Mouse (Mus musculus) myocyte (in vitro differentiated cells): ENCODE data around the gene Lcp2. TPM values are rescaled to one million over a fixed set of nuclear protein-coding genes. Genes with fewer than 3 reads are reported as not detected.

Experiments used
- H3K27me3 ChIP-seq: one replicate; pipeline ENCODE4 v1.6.1; 2011; ENCODE audit not compliant: control insufficient read depth, insufficient read depth, insufficient read length
- H3K36me3 ChIP-seq: one replicate; pipeline ENCODE4 v1.6.1; 2011; ENCODE audit not compliant: control insufficient read depth, insufficient read depth
- H3K4me2 ChIP-seq: one replicate; pipeline ENCODE4 v1.6.1; 2011; ENCODE audit warnings: low read depth, control low read depth
- H3K4me3 ChIP-seq: one replicate; pipeline ENCODE4 v1.5.1; 2011; ENCODE audit warnings: mild to moderate bottlenecking, control low read depth, moderate library complexity
- H3K79me2 ChIP-seq: one replicate; pipeline ENCODE4 v1.6.1; 2011; ENCODE audit not compliant: control insufficient read depth, insufficient read depth
- H3ac ChIP-seq: one replicate; pipeline ENCODE4 v1.6.1; 2011; ENCODE audit not compliant: control insufficient read depth, insufficient read length
- CEBPB ChIP-seq: IDR thresholded peaks from 2 replicates; pipeline ENCODE4 v1.6.1; 2011; ENCODE audit warnings: mild to moderate bottlenecking, moderate library complexity; ENCODE audit not compliant: poor library complexity, insufficient read depth, severe bottlenecking
- E2F4 ChIP-seq: IDR thresholded peaks from one replicate; pipeline ENCODE4 v1.6.1; 2011; ENCODE audit warnings: mild to moderate bottlenecking, control low read depth, moderate library complexity; ENCODE audit not compliant: insufficient read depth
- MAX ChIP-seq: IDR thresholded peaks from one replicate; pipeline ENCODE4 v1.6.1; 2011; ENCODE audit warnings: low read depth, mild to moderate bottlenecking, control low read depth
- MYOD1 ChIP-seq, 3 experiments: IDR thresholded peaks; one replicate each; pipeline ENCODE4 v1.6.1; 2011; ENCODE audit warnings: control low read depth in 2 of 3, low read depth in 2 of 3, mild to moderate bottlenecking in 2 of 3, moderate library complexity in 1 of 3; ENCODE audit not compliant: insufficient read length in 2 of 3, control insufficient read depth in 1 of 3
- MYOG ChIP-seq, 3 experiments: IDR thresholded peaks; one replicate each; pipeline ENCODE4 v1.6.1; 2011; ENCODE audit warnings: control low read depth in 2 of 3, low read depth in 2 of 3, mild to moderate bottlenecking in 2 of 3; ENCODE audit not compliant: insufficient read length in 2 of 3, control insufficient read depth in 1 of 3, insufficient read depth in 1 of 3
- POLR2A ChIP-seq: IDR thresholded peaks from one replicate; pipeline ENCODE4 v1.6.1; 2011; ENCODE audit warnings: low read depth, mild to moderate bottlenecking, control low read depth, moderate library complexity; ENCODE audit not compliant: insufficient read length
- POLR2AphosphoS2 ChIP-seq: IDR thresholded peaks from one replicate; pipeline ENCODE4 v1.6.1; 2011; ENCODE audit warnings: low read depth, control low read depth; ENCODE audit not compliant: insufficient read length
- REST ChIP-seq: IDR thresholded peaks from one replicate; pipeline ENCODE4 v1.6.1; 2011; ENCODE audit warnings: mild to moderate bottlenecking, control low read depth, moderate library complexity; ENCODE audit not compliant: insufficient read depth, insufficient read length
- SRF ChIP-seq: IDR thresholded peaks from one replicate; pipeline ENCODE4 v1.6.1; 2011; ENCODE audit warnings: low read depth; ENCODE audit not compliant: control insufficient read depth, insufficient read length
- TCF12 ChIP-seq: IDR thresholded peaks from one replicate; pipeline ENCODE4 v1.6.1; 2011; ENCODE audit warnings: mild to moderate bottlenecking, control low read depth; ENCODE audit not compliant: poor library complexity, insufficient read depth, severe bottlenecking
- TCF3 ChIP-seq: IDR thresholded peaks from one replicate; pipeline ENCODE4 v1.6.1; 2011; ENCODE audit warnings: low read depth, control low read depth; ENCODE audit not compliant: insufficient read length
- USF1 ChIP-seq: IDR thresholded peaks from one replicate; pipeline ENCODE4 v1.6.1; 2011; ENCODE audit warnings: low read depth, mild to moderate bottlenecking, control low read depth, moderate library complexity
- polyA plus RNA-seq: library from polyadenylated mRNA; unstranded; fragments of >200 nt; fragmentation: generic; extraction: Trizol; gene quantifications from one replicate; pipeline ENCODE4 v1.2.1, GENCODE M21; 2012; ENCODE audit warnings: missing spikeins

Lcp2 gene
- polyA plus RNA-seq, 1 experiment, result 0.07 TPM

DNA sequence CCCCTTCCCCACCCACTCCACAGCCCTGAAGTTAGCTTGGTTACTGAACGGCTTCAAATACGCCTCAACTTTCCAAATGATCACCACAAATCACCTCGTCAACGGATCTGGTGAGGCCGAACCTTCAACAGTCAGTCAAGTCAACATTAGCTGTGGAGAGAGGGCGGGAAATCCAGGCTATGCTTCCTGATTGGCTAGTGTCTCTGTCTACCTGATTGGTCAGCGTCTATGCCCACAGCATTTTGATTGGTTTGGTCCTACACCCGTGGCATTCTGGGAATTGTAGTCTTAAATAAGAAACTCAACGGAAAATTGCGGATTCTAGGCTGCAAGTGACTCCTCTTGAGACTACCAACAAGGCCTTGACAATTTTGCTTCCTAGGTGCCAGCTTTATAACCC lies 51.7 kb downstream of the Lcp2 start, which contains the start of gene 4930469K13Rik:
Gene 4930469K13Rik, minus strand, starts transcription at position 133 of the 400 bp plus-strand sequence.
- Histone ChIP-seq H3K4me3 (no peak within 1 kb of the TSS), H3K79me2 (no peaks in the 10 kb centered on the region), H3K27me3 (no peaks in the 10 kb centered on the region), H3K4me2 (no peak within 1 kb of the TSS), H3ac (no peak within 1 kb of the TSS), H3K36me3 (no peaks in the 10 kb centered on the region)
- TF ChIP-seq CEBPB (no peak), SRF (no peak), REST (no peak), E2F4 (no peak), MAX (no peak)

DNA sequence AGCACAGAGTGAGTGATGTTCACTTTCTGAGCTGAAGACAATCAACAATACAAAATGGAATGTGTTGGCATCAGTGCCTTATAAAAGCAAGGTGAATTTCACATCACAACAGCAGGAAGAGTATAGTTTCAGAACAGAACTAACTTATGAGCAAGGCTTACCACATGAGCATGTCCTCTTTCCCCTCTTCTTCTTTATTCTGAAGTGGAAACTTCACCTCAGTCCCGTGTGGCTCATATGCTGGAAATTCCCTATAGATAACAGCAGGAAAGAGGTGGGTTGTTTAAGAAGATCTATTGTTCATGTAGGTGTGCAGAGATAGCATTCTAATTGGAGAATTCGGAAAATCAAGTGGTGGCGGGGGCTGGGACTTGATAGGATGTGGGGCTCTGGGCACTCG lies 55.1 kb downstream of the Lcp2 start:
- no peak overlapping the region for H3K4me3 ChIP-seq
- H3ac ChIP-seq, result no peak overlapping the region
- no peaks in the 10 kb centered on the region for H3K79me2 ChIP-seq
- H3K36me3 ChIP-seq, result no peaks in the 10 kb centered on the region
- H3K27me3 ChIP-seq, result no peaks in the 10 kb centered on the region
- H3K4me2 ChIP-seq, result no peak overlapping the region
- TF ChIP-seq SRF, result no peak
- no peak for TF ChIP-seq TCF12
- TF ChIP-seq MYOD1 (IDR thresholded peaks at IDR 0.05; ENCODE audit: control insufficient read depth in 1 of 3, insufficient read length in 2 of 3, low read depth in 2 of 3), result no peak
- TF ChIP-seq MYOG (IDR thresholded peaks at IDR 0.05; ENCODE audit: control insufficient read depth in 1 of 3, insufficient read depth in 1 of 3, insufficient read length in 2 of 3, low read depth in 2 of 3), result no peak
- TF ChIP-seq POLR2AphosphoS2, result no peak

- Histone ChIP-seq H3K36me3 (no peaks in the 10 kb centered on the region), H3K27me3 (no peaks in the 10 kb centered on the region), H3K79me2 (no peaks in the 10 kb centered on the region), H3K4me2 (no peak overlapping the region), H3ac (no peak overlapping the region), H3K4me3 (no peak overlapping the region)
- no peak for TF ChIP-seq REST
- TF ChIP-seq MYOD1 (IDR thresholded peaks at IDR 0.05; ENCODE audit: control insufficient read depth in 1 of 3, insufficient read length in 2 of 3, low read depth in 2 of 3), result no peak
- TF ChIP-seq E2F4, result no peak
- no peak for TF ChIP-seq TCF12
- no peak for TF ChIP-seq MAX
- TF ChIP-seq MYOG (IDR thresholded peaks at IDR 0.05; ENCODE audit: control insufficient read depth in 1 of 3, insufficient read depth in 1 of 3, insufficient read length in 2 of 3, low read depth in 2 of 3), result no peak
- TF ChIP-seq POLR2AphosphoS2, result no peak
- no peak for TF ChIP-seq CEBPB
- no peak for TF ChIP-seq TCF3
- no peak for TF ChIP-seq POLR2A
- TF ChIP-seq USF1, result no peak
- TF ChIP-seq SRF, result no peak
Observed at GRCm38 (mm10) chr11:34104919-34105318, 58.2 kb downstream of the Lcp2 start.

- Histone ChIP-seq H3K36me3 (no peaks in the 10 kb centered on the region), H3K4me3 (no peak overlapping the region), H3K4me2 (no peak overlapping the region), H3K79me2 (no peaks in the 10 kb centered on the region), H3K27me3 (no peaks in the 10 kb centered on the region), H3ac (no peak overlapping the region)
- TF ChIP-seq USF1 (no peak), REST (no peak), MYOG (IDR thresholded peaks at IDR 0.05; ENCODE audit: control insufficient read depth in 1 of 3, insufficient read depth in 1 of 3, insufficient read length in 2 of 3, low read depth in 2 of 3) (no peak), POLR2A (no peak), TCF12 (no peak), TCF3 (no peak), POLR2AphosphoS2 (no peak), MYOD1 (IDR thresholded peaks at IDR 0.05; ENCODE audit: control insufficient read depth in 1 of 3, insufficient read length in 2 of 3, low read depth in 2 of 3) (no peak), MAX (no peak), CEBPB (no peak)
Observed at GRCm38 (mm10) chr11:34109260-34109659, 62.5 kb downstream of the Lcp2 start.

- Histone ChIP-seq H3K79me2 (no peaks in the 10 kb centered on the region), H3K4me3 (no peak overlapping the region), H3K4me2 (no peak overlapping the region), H3ac (no peak overlapping the region), H3K27me3 (no peaks in the 10 kb centered on the region), H3K36me3 (no peaks in the 10 kb centered on the region)
- no peak for TF ChIP-seq MYOG (IDR thresholded peaks at IDR 0.05; ENCODE audit: control insufficient read depth in 1 of 3, insufficient read depth in 1 of 3, insufficient read length in 2 of 3, low read depth in 2 of 3)
- no peak for TF ChIP-seq REST
- TF ChIP-seq MAX, result no peak
- TF ChIP-seq SRF, result no peak
- TF ChIP-seq TCF12, result no peak
- no peak for TF ChIP-seq POLR2AphosphoS2
- no peak for TF ChIP-seq TCF3
- no peak for TF ChIP-seq E2F4
- TF ChIP-seq POLR2A, result no peak
- TF ChIP-seq MYOD1 (IDR thresholded peaks at IDR 0.05; ENCODE audit: control insufficient read depth in 1 of 3, insufficient read length in 2 of 3, low read depth in 2 of 3), result no peak
- no peak for TF ChIP-seq CEBPB
Observed at GRCm38 (mm10) chr11:34111940-34112339, 65.2 kb downstream of the Lcp2 start.
